Mouse (Mus musculus): ENCODE measurements around the gene Tead1.
A peak's percentile ranks its signal among the peaks of the same experiment; 100 is the strongest.

The Tead1 gene

GRCm38 (mm10) chr7:112876128-112876527, 197.0 kb downstream of the Tead1 start:
- DNase-seq (ENCODE audit: low read depth, low spot score), result no peak
- H3K36me3 ChIP-seq (ENCODE audit: control insufficient read depth, insufficient read depth, low read length, poor library complexity, severe bottlenecking), result no peaks in the 10 kb centered on the region
- H3K27me3 ChIP-seq (ENCODE audit: control insufficient read depth, insufficient read depth, low read length, poor library complexity, severe bottlenecking), result no peaks in the 10 kb centered on the region

- no peak for DNase-seq (ENCODE audit: low read depth, low spot score)
- Histone ChIP-seq H3K27me3 (ENCODE audit: control insufficient read depth, insufficient read depth, low read length, poor library complexity, severe bottlenecking) (no peaks in the 10 kb centered on the region), H3K36me3 (ENCODE audit: control insufficient read depth, insufficient read depth, low read length, poor library complexity, severe bottlenecking) (no peaks in the 10 kb centered on the region)
Observed at GRCm38 (mm10) chr7:112883791-112884274, 204.7 kb downstream of the Tead1 start.

GRCm38 (mm10) chr7:112885546-112885945, 206.4 kb downstream of the Tead1 start:
- Histone ChIP-seq H3K27me3 (ENCODE audit: control insufficient read depth, insufficient read depth, low read length, poor library complexity, severe bottlenecking) (no peaks in the 10 kb centered on the region), H3K36me3 (ENCODE audit: control insufficient read depth, insufficient read depth, low read length, poor library complexity, severe bottlenecking) (no peaks in the 10 kb centered on the region)
- no peak for DNase-seq (ENCODE audit: low read depth, low spot score)

- no peak for DNase-seq (ENCODE audit: low read depth, low spot score)
- Histone ChIP-seq H3K36me3 (ENCODE audit: control insufficient read depth, insufficient read depth, low read length, poor library complexity, severe bottlenecking) (no peaks in the 10 kb centered on the region), H3K27me3 (ENCODE audit: control insufficient read depth, insufficient read depth, low read length, poor library complexity, severe bottlenecking) (no peaks in the 10 kb centered on the region)
Observed at GRCm38 (mm10) chr7:112891883-112892282, 212.8 kb downstream of the Tead1 start.

GRCm38 (mm10) chr7:112892595-112892994, 213.5 kb downstream of the Tead1 start:
- Histone ChIP-seq H3K27me3 (ENCODE audit: control insufficient read depth, insufficient read depth, low read length, poor library complexity, severe bottlenecking) (no peaks in the 10 kb centered on the region), H3K36me3 (ENCODE audit: control insufficient read depth, insufficient read depth, low read length, poor library complexity, severe bottlenecking) (no peaks in the 10 kb centered on the region)
- DNase-seq (ENCODE audit: low read depth, low spot score), result no peak

GRCm38 (mm10) chr7:112896363-112896762, 217.2 kb downstream of the Tead1 start:
- no peak for DNase-seq (ENCODE audit: low read depth, low spot score)
- Histone ChIP-seq H3K27me3 (ENCODE audit: control insufficient read depth, insufficient read depth, low read length, poor library complexity, severe bottlenecking) (no peaks in the 10 kb centered on the region), H3K36me3 (ENCODE audit: control insufficient read depth, insufficient read depth, low read length, poor library complexity, severe bottlenecking) (no peaks in the 10 kb centered on the region)

GRCm38 (mm10) chr7:112901710-112902109, 222.6 kb downstream of the Tead1 start:
- DNase-seq (ENCODE audit: low read depth, low spot score), result no peak
- no peaks in the 10 kb centered on the region for H3K27me3 ChIP-seq (ENCODE audit: control insufficient read depth, insufficient read depth, low read length, poor library complexity, severe bottlenecking)
- no peaks in the 10 kb centered on the region for H3K36me3 ChIP-seq (ENCODE audit: control insufficient read depth, insufficient read depth, low read length, poor library complexity, severe bottlenecking)

GRCm38 (mm10) chr7:112906848-112907247, 227.7 kb downstream of the Tead1 start:
- no peaks in the 10 kb centered on the region for H3K36me3 ChIP-seq (ENCODE audit: control insufficient read depth, insufficient read depth, low read length, poor library complexity, severe bottlenecking)
- no peaks in the 10 kb centered on the region for H3K27me3 ChIP-seq (ENCODE audit: control insufficient read depth, insufficient read depth, low read length, poor library complexity, severe bottlenecking)
- DNase-seq (ENCODE audit: low read depth, low spot score), result no peak

GRCm38 (mm10) chr7:112907468-112907867, 228.3 kb downstream of the Tead1 start:
- H3K27me3 ChIP-seq (ENCODE audit: control insufficient read depth, insufficient read depth, low read length, poor library complexity, severe bottlenecking), result no peaks in the 10 kb centered on the region
- no peaks in the 10 kb centered on the region for H3K36me3 ChIP-seq (ENCODE audit: control insufficient read depth, insufficient read depth, low read length, poor library complexity, severe bottlenecking)
- DNase-seq (ENCODE audit: low read depth, low spot score), result no peak

GRCm38 (mm10) chr7:112909164-112909563, 230.0 kb downstream of the Tead1 start:
- Histone ChIP-seq H3K27me3 (ENCODE audit: control insufficient read depth, insufficient read depth, low read length, poor library complexity, severe bottlenecking) (no peaks in the 10 kb centered on the region), H3K36me3 (ENCODE audit: control insufficient read depth, insufficient read depth, low read length, poor library complexity, severe bottlenecking) (no peaks in the 10 kb centered on the region)
- DNase-seq (ENCODE audit: low read depth, low spot score), result no peak

GRCm38 (mm10) chr7:112912969-112913368, 233.9 kb downstream of the Tead1 start:
- no peak for DNase-seq (ENCODE audit: low read depth, low spot score)
- Histone ChIP-seq H3K36me3 (ENCODE audit: control insufficient read depth, insufficient read depth, low read length, poor library complexity, severe bottlenecking) (no peaks in the 10 kb centered on the region), H3K27me3 (ENCODE audit: control insufficient read depth, insufficient read depth, low read length, poor library complexity, severe bottlenecking) (no peaks in the 10 kb centered on the region)

GRCm38 (mm10) chr7:112915571-112915970, 236.5 kb downstream of the Tead1 start:
- no peaks in the 10 kb centered on the region for H3K36me3 ChIP-seq (ENCODE audit: control insufficient read depth, insufficient read depth, low read length, poor library complexity, severe bottlenecking)
- DNase-seq (ENCODE audit: low read depth, low spot score), result no peak
- H3K27me3 ChIP-seq (ENCODE audit: control insufficient read depth, insufficient read depth, low read length, poor library complexity, severe bottlenecking), result no peaks in the 10 kb centered on the region

- H3K27me3 ChIP-seq (ENCODE audit: control insufficient read depth, insufficient read depth, low read length, poor library complexity, severe bottlenecking), result no peaks in the 10 kb centered on the region
- H3K36me3 ChIP-seq (ENCODE audit: control insufficient read depth, insufficient read depth, low read length, poor library complexity, severe bottlenecking), result no peaks in the 10 kb centered on the region
- no peak for DNase-seq (ENCODE audit: low read depth, low spot score)
Observed at GRCm38 (mm10) chr7:112917613-112918278, 238.6 kb downstream of the Tead1 start.

- DNase-seq (ENCODE audit: low read depth, low spot score), result no peak
- H3K27me3 ChIP-seq (ENCODE audit: control insufficient read depth, insufficient read depth, low read length, poor library complexity, severe bottlenecking), result no peaks in the 10 kb centered on the region
- H3K36me3 ChIP-seq (ENCODE audit: control insufficient read depth, insufficient read depth, low read length, poor library complexity, severe bottlenecking), result no peaks in the 10 kb centered on the region
Observed at GRCm38 (mm10) chr7:112918279-112918991, 239.3 kb downstream of the Tead1 start.

- peak; percentile 47 for DNase-seq (ENCODE audit: low read depth, low spot score)
- Histone ChIP-seq H3K36me3 (ENCODE audit: control insufficient read depth, insufficient read depth, low read length, poor library complexity, severe bottlenecking) (no peaks in the 10 kb centered on the region), H3K27me3 (ENCODE audit: control insufficient read depth, insufficient read depth, low read length, poor library complexity, severe bottlenecking) (no peaks in the 10 kb centered on the region; the same call in 1 of the 2 replicates)
Observed at GRCm38 (mm10) chr7:112919845-112920244, 240.7 kb downstream of the Tead1 start.
